Mouse (Mus musculus): ENCODE results near the gene Nsmce1. TPM values are rescaled to one million over a fixed set of nuclear protein-coding genes. Genes with fewer than 3 reads are reported as not detected.

Gene Nsmce1
- polyA plus RNA-seq, 1 experiment: 39.8 TPM

DNA sequence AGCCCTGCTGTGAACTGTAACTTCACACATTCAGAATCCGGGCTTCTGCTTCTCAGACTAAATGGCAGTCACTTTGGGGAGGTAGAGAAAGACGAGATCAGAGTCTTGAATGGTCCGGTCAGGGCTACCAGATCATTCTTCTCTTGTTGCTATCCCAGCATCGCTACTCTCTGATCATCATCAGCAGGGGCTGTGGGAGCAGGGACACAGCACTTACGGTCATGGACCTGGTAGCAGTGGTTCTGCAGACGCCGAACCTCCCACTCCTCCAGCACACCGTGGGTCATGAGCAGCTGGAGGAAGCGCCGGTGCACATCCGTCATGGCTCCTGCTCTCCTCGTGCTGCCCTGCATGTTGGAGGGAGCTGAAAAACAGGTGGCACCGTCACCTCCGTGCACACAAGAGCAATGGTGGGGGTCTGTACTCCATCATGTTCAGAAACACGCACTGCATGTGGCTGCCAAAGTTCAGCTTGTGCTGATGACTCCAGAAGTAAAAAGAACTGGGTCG lies 5.2 kb downstream of the Nsmce1 start:
- no peak overlapping the region for H3K9ac ChIP-seq (ENCODE audit: low read depth, poor library complexity, severe bottlenecking)
- no peaks in the 10 kb centered on the region for H3K27me3 ChIP-seq (ENCODE audit: control insufficient read depth, insufficient read depth, low read length, poor library complexity, severe bottlenecking)
- H3K27ac ChIP-seq (ENCODE audit: insufficient read depth, low read length): no peak overlapping the region
- TF ChIP-seq POLR2A (IDR thresholded peaks at IDR 0.05; ENCODE audit: insufficient read depth, low read length) (no peak), CTCF (IDR thresholded peaks at IDR 0.05; ENCODE audit: low read depth, low read length) (no peak), EP300 (IDR thresholded peaks at IDR 0.05; ENCODE audit: insufficient read depth, low read depth, low read length) (no peak)
- no peak overlapping the region for H3K4me3 ChIP-seq (ENCODE audit: low read depth, low read length)
- no peaks in the 10 kb centered on the region for H3K36me3 ChIP-seq (ENCODE audit: control insufficient read depth, insufficient read depth, low read length, poor library complexity, severe bottlenecking)
- H3K4me1 ChIP-seq (ENCODE audit: control insufficient read depth, insufficient read depth, low read length): no peaks in the 10 kb centered on the region
- H3K9me3 ChIP-seq (replicated peaks; ENCODE audit: control insufficient read depth, insufficient read depth, low read length, poor library complexity, severe bottlenecking): no peaks in the 10 kb centered on the region

GRCm38 (mm10) chr7:125484791-125485190 lies 6.6 kb downstream of the Nsmce1 start:
- H3K9me3 ChIP-seq (replicated peaks; ENCODE audit: control insufficient read depth, insufficient read depth, low read length, poor library complexity, severe bottlenecking): no peaks in the 10 kb centered on the region
- H3K27ac ChIP-seq (ENCODE audit: insufficient read depth, low read length): no peak overlapping the region
- no peaks in the 10 kb centered on the region for H3K27me3 ChIP-seq (ENCODE audit: control insufficient read depth, insufficient read depth, low read length, poor library complexity, severe bottlenecking)
- no peak overlapping the region for H3K4me3 ChIP-seq (ENCODE audit: low read depth, low read length)
- no peak for TF ChIP-seq EP300 (IDR thresholded peaks at IDR 0.05; ENCODE audit: insufficient read depth, low read depth, low read length)
- no peak for TF ChIP-seq POLR2A (IDR thresholded peaks at IDR 0.05; ENCODE audit: insufficient read depth, low read length)
- no peak for TF ChIP-seq CTCF (IDR thresholded peaks at IDR 0.05; ENCODE audit: low read depth, low read length)
- H3K9ac ChIP-seq (ENCODE audit: low read depth, poor library complexity, severe bottlenecking): no peak overlapping the region
- H3K36me3 ChIP-seq (ENCODE audit: control insufficient read depth, insufficient read depth, low read length, poor library complexity, severe bottlenecking): no peaks in the 10 kb centered on the region
- H3K4me1 ChIP-seq (ENCODE audit: control insufficient read depth, insufficient read depth, low read length): no peaks in the 10 kb centered on the region

DNA sequence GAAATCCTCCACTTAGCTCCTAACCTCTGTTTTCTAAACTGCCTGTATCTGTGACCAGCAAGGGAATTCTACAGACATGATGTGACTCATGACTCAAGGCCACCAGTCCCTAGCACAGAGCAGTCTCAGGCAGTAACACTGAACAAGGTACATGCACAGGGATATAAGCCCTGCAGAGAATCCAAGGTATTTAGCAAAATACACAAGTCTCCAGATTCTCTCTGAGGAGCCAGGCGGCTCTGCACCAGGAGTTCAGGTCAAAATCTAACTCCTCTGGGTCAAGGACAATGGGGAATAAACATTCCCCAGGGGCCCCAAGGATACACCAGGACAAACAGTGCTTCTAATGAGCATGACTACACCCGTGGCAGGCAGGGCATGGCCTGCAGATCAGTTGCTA lies 8.5 kb downstream of the Nsmce1 start:
- Histone ChIP-seq H3K9me3 (replicated peaks; ENCODE audit: control insufficient read depth, insufficient read depth, low read length, poor library complexity, severe bottlenecking) (no peaks in the 10 kb centered on the region), H3K4me3 (ENCODE audit: low read depth, low read length) (no peak overlapping the region), H3K9ac (ENCODE audit: low read depth, poor library complexity, severe bottlenecking) (no peak overlapping the region), H3K27ac (ENCODE audit: insufficient read depth, low read length) (no peak overlapping the region), H3K36me3 (ENCODE audit: control insufficient read depth, insufficient read depth, low read length, poor library complexity, severe bottlenecking) (no peaks in the 10 kb centered on the region), H3K27me3 (ENCODE audit: control insufficient read depth, insufficient read depth, low read length, poor library complexity, severe bottlenecking) (no peaks in the 10 kb centered on the region), H3K4me1 (ENCODE audit: control insufficient read depth, insufficient read depth, low read length) (no peaks in the 10 kb centered on the region)
- TF ChIP-seq POLR2A (IDR thresholded peaks at IDR 0.05; ENCODE audit: insufficient read depth, low read length) (no peak), EP300 (IDR thresholded peaks at IDR 0.05; ENCODE audit: insufficient read depth, low read depth, low read length) (no peak), CTCF (IDR thresholded peaks at IDR 0.05; ENCODE audit: low read depth, low read length) (no peak)

GRCm38 (mm10) chr7:125482339-125482738 lies 9.1 kb downstream of the Nsmce1 start:
- H3K27ac ChIP-seq (ENCODE audit: insufficient read depth, low read length): no peak overlapping the region
- no peaks in the 10 kb centered on the region for H3K4me1 ChIP-seq (ENCODE audit: control insufficient read depth, insufficient read depth, low read length)
- H3K4me3 ChIP-seq (ENCODE audit: low read depth, low read length): no peak overlapping the region
- no peaks in the 10 kb centered on the region for H3K27me3 ChIP-seq (ENCODE audit: control insufficient read depth, insufficient read depth, low read length, poor library complexity, severe bottlenecking)
- no peaks in the 10 kb centered on the region for H3K36me3 ChIP-seq (ENCODE audit: control insufficient read depth, insufficient read depth, low read length, poor library complexity, severe bottlenecking)
- H3K9ac ChIP-seq (ENCODE audit: low read depth, poor library complexity, severe bottlenecking): no peak overlapping the region
- TF ChIP-seq EP300 (IDR thresholded peaks at IDR 0.05; ENCODE audit: insufficient read depth, low read depth, low read length) (no peak), CTCF (IDR thresholded peaks at IDR 0.05; ENCODE audit: low read depth, low read length) (no peak), POLR2A (IDR thresholded peaks at IDR 0.05; ENCODE audit: insufficient read depth, low read length) (no peak)
- H3K9me3 ChIP-seq (replicated peaks; ENCODE audit: control insufficient read depth, insufficient read depth, low read length, poor library complexity, severe bottlenecking): no peaks in the 10 kb centered on the region

DNA sequence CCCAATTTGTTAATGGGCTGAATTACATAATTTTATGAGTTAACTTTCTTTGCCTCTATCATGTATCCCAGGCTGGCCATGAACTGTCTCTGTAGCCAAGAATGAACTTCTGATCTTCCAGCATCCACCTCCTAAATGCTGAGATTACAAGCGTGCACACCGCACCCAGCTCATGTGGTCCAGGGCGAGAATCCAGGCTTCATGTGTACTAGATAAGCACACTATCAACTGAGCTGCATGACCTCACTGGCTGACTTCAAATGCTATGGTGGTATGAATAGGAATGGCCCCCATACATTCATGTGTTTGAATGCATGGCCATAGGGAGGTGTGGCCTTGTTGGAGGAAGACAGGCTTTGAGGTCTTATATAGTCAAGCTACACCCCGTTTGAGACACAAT lies 10.9 kb downstream of the Nsmce1 start:
- Histone ChIP-seq H3K4me3 (ENCODE audit: low read depth, low read length) (no peak overlapping the region), H3K27me3 (ENCODE audit: control insufficient read depth, insufficient read depth, low read length, poor library complexity, severe bottlenecking) (no peaks in the 10 kb centered on the region), H3K36me3 (ENCODE audit: control insufficient read depth, insufficient read depth, low read length, poor library complexity, severe bottlenecking) (no peaks in the 10 kb centered on the region), H3K9me3 (replicated peaks; ENCODE audit: control insufficient read depth, insufficient read depth, low read length, poor library complexity, severe bottlenecking) (no peaks in the 10 kb centered on the region), H3K4me1 (ENCODE audit: control insufficient read depth, insufficient read depth, low read length) (no peaks in the 10 kb centered on the region), H3K9ac (ENCODE audit: low read depth, poor library complexity, severe bottlenecking) (no peak overlapping the region), H3K27ac (ENCODE audit: insufficient read depth, low read length) (no peak overlapping the region)
- TF ChIP-seq POLR2A (IDR thresholded peaks at IDR 0.05; ENCODE audit: insufficient read depth, low read length) (no peak), EP300 (IDR thresholded peaks at IDR 0.05; ENCODE audit: insufficient read depth, low read depth, low read length) (no peak), CTCF (IDR thresholded peaks at IDR 0.05; ENCODE audit: low read depth, low read length) (no peak)

GRCm38 (mm10) chr7:125478391-125478984 lies 12.9 kb downstream of the Nsmce1 start:
- H3K27me3 ChIP-seq (ENCODE audit: control insufficient read depth, insufficient read depth, low read length, poor library complexity, severe bottlenecking): no peaks in the 10 kb centered on the region
- TF ChIP-seq POLR2A (IDR thresholded peaks at IDR 0.05; ENCODE audit: insufficient read depth, low read length) (no peak), CTCF (IDR thresholded peaks at IDR 0.05; ENCODE audit: low read depth, low read length) (no peak), EP300 (IDR thresholded peaks at IDR 0.05; ENCODE audit: insufficient read depth, low read depth, low read length) (no peak)
- H3K4me3 ChIP-seq (ENCODE audit: low read depth, low read length): no peak overlapping the region
- no peaks in the 10 kb centered on the region for H3K36me3 ChIP-seq (ENCODE audit: control insufficient read depth, insufficient read depth, low read length, poor library complexity, severe bottlenecking)
- H3K27ac ChIP-seq (ENCODE audit: insufficient read depth, low read length): no peak overlapping the region
- no peaks in the 10 kb centered on the region for H3K9me3 ChIP-seq (replicated peaks; ENCODE audit: control insufficient read depth, insufficient read depth, low read length, poor library complexity, severe bottlenecking)
- H3K4me1 ChIP-seq (ENCODE audit: control insufficient read depth, insufficient read depth, low read length): no peaks in the 10 kb centered on the region
- no peak overlapping the region for H3K9ac ChIP-seq (ENCODE audit: low read depth, poor library complexity, severe bottlenecking)

All from ES-Bruce4 (cell line).